Mouse (Mus musculus) thymus, adult 2 months (tissue): ENCODE results near the gene Hoxd4.

Experiments used
- CTCF ChIP-seq: fragments of 200-500 bp; IDR thresholded peaks from 2 replicates; pipeline ENCODE4 v1.5.1; 2012; ENCODE audit warnings: mild to moderate bottlenecking, control low read depth, low read length, moderate library complexity, borderline replicate concordance; ENCODE audit not compliant: control insufficient read depth, poor library complexity, insufficient read depth; ENCODE audit errors: extremely low read depth
- POLR2A ChIP-seq: fragments of 200-500 bp; IDR thresholded peaks from 2 replicates; pipeline ENCODE4 v1.6.1; 2012; ENCODE audit warnings: mild to moderate bottlenecking, low read length, control low read depth, moderate library complexity; ENCODE audit not compliant: control insufficient read depth, poor library complexity, insufficient read depth; ENCODE audit errors: extremely low read depth

GRCm38 (mm10) chr2:74720384-74720783 is 8.7 kb downstream of the Hoxd4 start:
- TF ChIP-seq CTCF (no peak), POLR2A (no peak)
